Mouse (Mus musculus): ENCODE measurements around the gene Sp3.
A peak's percentile ranks its signal among the peaks of the same experiment; 100 is the strongest.
"Not testable (repeated sequence)": the region's sequence is repeated elsewhere in the genome, so short reads cannot be mapped to it uniquely, and the experiment has no call there.

Sp3 gene

DNA sequence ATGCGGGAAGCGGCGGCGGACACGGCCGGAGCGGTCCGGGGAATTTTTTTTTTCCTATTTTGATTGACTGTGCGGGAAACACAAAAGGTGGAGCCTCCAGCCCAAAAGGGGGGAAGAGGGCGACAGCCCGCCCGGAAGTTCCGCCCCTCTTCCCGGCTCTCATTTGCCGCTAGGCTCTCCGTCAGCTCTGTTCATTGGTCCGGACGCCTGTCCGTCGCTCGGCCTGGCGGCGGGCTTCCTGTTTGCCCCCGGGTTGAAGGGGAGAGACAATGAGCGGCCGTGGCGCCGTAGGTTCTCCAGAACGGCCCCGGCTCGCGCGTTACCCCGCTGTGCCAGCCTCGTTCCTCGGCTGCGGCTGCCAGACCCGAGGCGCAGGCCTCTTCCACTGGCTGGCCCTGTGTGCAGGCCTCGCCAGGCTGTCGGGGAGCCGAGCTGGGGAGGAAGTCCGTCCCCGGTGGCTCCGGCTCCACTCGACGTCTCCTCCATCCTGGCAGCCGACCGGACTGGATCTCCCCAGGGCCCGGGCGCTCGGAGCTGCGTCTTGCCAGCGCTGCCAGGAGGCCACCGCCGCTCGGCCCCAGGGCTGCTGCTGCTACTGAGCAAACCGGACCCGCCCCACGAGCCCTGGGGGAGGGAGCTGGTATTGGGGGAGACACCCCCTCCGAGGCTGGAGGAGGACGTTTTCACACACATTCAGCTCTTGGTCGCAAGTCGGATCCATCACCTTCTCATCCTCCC, at the start of gene Sp3:
Gene Sp3, minus strand, starts transcription at position 110 of the 738 bp plus-strand sequence.
- peak; percentile 93 for DNase-seq (ENCODE audit: low read depth)

DNA sequence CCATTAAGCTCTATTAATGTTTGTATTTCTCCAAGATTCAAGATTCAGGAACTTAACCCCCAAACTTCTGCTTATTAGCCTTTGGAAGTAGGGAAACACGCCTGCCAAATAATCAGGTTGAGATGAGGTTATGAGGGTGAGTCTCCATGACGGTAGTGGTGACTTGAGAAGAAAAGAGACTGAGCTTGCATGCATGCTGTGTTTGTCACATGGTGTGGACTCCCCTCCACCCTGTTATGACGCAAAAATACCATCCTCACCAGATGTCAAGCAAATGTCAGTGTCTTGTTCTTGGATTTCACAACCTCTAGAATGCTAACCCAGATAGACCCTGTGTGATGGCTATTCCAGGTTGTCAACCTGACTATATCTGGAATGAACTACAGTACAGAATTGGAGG, 49.6 kb upstream of the Sp3 start:
- DNase-seq (ENCODE audit: low read depth), result no peak

DNA sequence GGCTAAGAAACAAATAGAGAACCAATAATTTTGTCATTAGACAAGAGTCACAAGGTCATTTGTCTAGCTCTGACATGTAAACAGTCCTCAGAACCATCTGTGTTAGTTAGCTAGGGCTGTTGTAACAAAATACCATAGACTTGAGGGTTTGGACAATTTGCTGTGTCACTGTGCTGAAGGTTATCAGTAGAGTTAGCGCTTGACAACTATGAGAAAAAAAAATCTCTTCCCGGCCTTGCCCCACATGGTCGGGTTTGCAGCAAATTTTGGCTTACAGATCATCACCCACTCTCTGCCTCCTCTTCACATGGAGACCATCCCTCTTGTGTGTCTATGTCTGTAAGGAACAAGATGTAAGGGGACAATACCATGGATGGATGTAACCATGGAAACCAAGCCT, 47.8 kb upstream of the Sp3 start:
- DNase-seq (ENCODE audit: low read depth), result no peak

DNA sequence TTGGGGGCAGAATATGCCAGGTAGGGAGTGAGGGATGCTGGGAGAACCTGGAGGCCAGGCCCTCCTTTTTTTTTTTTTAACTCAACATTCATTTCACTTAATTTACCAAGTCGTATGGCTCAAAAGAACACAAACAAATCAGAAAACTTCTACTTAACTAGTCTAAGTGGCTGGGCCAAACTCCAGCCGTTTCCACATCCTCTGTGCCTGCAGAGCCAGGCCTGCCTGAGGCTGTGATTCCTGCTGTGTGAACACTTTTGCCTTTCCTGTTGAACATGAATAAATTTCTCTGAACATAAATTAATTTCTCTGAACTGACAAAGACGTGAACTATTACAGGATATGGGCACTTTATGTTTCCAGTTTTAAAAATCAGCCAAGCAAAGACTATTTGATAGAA, 46.9 kb upstream of the Sp3 start:
- no peak for DNase-seq (ENCODE audit: low read depth)

GRCm38 (mm10) chr2:73023803-73024202, 43.6 kb upstream of the Sp3 start:
- DNase-seq (ENCODE audit: low read depth), result peak; percentile 47

GRCm38 (mm10) chr2:73021046-73021445, 40.8 kb upstream of the Sp3 start:
- no peak for DNase-seq (ENCODE audit: low read depth)

DNA sequence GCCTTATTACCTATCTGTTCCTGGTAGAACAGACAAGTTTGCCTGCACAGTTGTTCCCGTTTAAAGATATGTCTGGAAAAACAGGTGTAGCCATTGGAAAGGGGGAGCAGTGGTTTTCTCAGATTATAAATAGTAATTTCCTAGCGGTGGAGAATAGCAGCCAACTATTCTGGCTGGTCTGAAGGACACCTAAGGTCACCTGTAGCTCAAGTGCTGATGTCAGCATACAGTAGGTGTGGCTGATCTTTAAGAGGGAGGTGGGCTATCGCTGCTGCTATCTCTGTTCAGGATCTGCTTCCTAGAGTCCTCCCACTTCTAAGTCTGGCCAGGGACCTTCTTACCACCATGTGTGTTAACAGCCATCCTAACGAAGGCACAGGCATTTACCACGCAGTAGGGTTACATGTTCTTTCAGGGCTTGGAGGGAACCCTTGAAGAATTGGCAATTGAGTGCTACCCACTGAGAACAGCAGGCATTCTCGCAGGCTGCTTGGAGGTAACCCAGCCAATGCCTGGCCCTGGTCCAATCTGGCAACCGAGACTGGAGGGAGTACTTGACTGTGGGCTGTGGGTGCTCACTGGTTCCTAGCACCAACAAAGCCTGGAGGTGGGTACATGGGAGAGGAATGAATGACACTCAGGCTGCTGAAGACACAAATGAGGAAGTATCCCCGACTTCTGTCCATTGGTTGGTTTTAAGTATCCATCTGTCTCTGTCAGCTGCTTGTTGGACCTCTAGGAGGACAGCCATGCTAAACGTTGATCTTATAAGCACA, 39.3 kb upstream of the Sp3 start:
- DNase-seq (ENCODE audit: low read depth), result no peak

- not testable (repeated sequence) for DNase-seq (ENCODE audit: low read depth)
Observed at GRCm38 (mm10) chr2:73014063-73014462, 33.8 kb upstream of the Sp3 start.

- DNase-seq (ENCODE audit: low read depth), result no peak
Observed at GRCm38 (mm10) chr2:73012636-73013035, 32.4 kb upstream of the Sp3 start.

- no peak for DNase-seq (ENCODE audit: low read depth)
Observed at GRCm38 (mm10) chr2:73007472-73007871, 27.2 kb upstream of the Sp3 start.

- peak; percentile 63 for DNase-seq (ENCODE audit: low read depth)
Observed at GRCm38 (mm10) chr2:73005611-73006515, 25.6 kb upstream of the Sp3 start.

- peak; percentile 99 for DNase-seq (ENCODE audit: low read depth)
Observed at GRCm38 (mm10) chr2:73003751-73004717, 23.8 kb upstream of the Sp3 start.

GRCm38 (mm10) chr2:73003049-73003448, 22.8 kb upstream of the Sp3 start:
- DNase-seq (ENCODE audit: low read depth), result no peak

- no peak for DNase-seq (ENCODE audit: low read depth)
Observed at GRCm38 (mm10) chr2:73002451-73002850, 22.2 kb upstream of the Sp3 start.

DNA sequence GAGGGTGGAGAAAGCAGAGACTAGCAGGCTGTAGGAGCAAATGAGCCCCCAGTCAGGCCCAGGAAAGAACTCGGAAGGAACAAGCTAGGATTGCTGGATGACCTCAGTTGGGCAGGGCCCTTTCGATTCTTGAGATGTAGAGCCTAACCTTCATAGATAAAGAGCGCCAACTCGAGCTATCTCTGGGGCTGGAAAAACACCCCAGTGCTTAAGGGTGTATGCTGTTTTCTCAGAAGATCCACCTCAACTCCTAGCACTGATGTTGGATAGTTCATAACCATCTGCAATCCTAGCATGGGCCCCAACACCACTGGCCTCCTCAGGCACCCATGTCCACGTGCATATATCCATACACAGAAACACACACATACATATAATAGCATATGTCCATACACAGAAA, 21.7 kb upstream of the Sp3 start:
- DNase-seq (ENCODE audit: low read depth), result no peak

- no peak for DNase-seq (ENCODE audit: low read depth)
Observed at GRCm38 (mm10) chr2:73000194-73000593, 19.9 kb upstream of the Sp3 start.

GRCm38 (mm10) chr2:72997586-72997985, 17.3 kb upstream of the Sp3 start:
- no peak for DNase-seq (ENCODE audit: low read depth)

GRCm38 (mm10) chr2:72996808-72997378, 16.6 kb upstream of the Sp3 start:
- no peak for DNase-seq (ENCODE audit: low read depth)

GRCm38 (mm10) chr2:72995346-72996097, 15.3 kb upstream of the Sp3 start:
- peak; percentile 95 for DNase-seq (ENCODE audit: low read depth)

DNA sequence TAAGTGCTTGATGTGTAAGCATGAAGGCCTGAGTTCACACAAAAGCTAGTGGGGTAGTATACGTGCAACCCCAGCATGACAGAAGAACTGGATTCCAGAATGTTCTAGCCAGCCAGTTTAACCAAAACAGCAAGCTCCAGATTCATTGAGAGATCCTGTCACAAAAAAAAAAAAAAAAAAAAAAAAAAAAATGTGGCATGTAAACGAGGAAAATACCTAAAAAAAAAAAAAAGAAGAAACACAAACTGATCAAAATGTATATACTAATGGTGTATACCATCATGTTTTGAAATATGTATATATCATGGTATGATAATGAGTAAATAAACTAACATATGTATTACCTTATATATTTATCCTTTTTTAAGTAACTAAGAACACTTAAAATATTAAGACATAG, 13.9 kb upstream of the Sp3 start:
- no peak for DNase-seq (ENCODE audit: low read depth)

Data from fibroblast of lung, adult 2 months (primary cell).